Mouse (Mus musculus) stomach, postnatal 0 days (tissue): ENCODE measurements around the gene Fgf9.

Source experiments
- CTCF ChIP-seq: IDR thresholded peaks from 2 replicates; pipeline ENCODE4 v1.5.1; 2016; ENCODE audit warnings: antibody characterized with exemption, low read depth, mild to moderate bottlenecking, moderate library complexity
- EP300 ChIP-seq: optimal IDR thresholded peaks from 2 replicates; pipeline ENCODE3; 2016; ENCODE audit warnings: antibody characterized with exemption

- TF ChIP-seq CTCF (peak; percentile 56), EP300 (no peak)
Observed at GRCm38 (mm10) chr14:58124625-58125024, 54.3 kb downstream of the Fgf9 start.
